Mouse (Mus musculus) 3T3-L1 (cell line): Measurements from ENCODE around the gene Gzmb.
"Not testable (repeated sequence)": the region's sequence is repeated elsewhere in the genome, so short reads cannot be mapped to it uniquely, and the experiment has no call there.

Experiments
- DNase-seq: peaks from one replicate; pipeline ENCODE4 v3.0.0-alpha.2; 2015; ENCODE audit warnings: low read depth, low spot score

Gene Gzmb

GRCm38 (mm10) chr14:56262153-56262552, at the start of gene Gzmb:
TSS of gene Gzmb (minus strand) at chr14:56262260.
- DNase-seq = peak; percentile 59

GRCm38 (mm10) chr14:56311801-56312200, 49.7 kb upstream of the Gzmb start:
- not testable (repeated sequence) for DNase-seq

- no peak for DNase-seq
Measured at GRCm38 (mm10) chr14:56310238-56310637, 48.2 kb upstream of the Gzmb start.

- peak; percentile 72 for DNase-seq
Measured at GRCm38 (mm10) chr14:56304149-56304548, 42.1 kb upstream of the Gzmb start.

- no peak for DNase-seq
Measured at GRCm38 (mm10) chr14:56303506-56304025, 41.5 kb upstream of the Gzmb start.

- DNase-seq = no peak
Measured at GRCm38 (mm10) chr14:56302091-56302490, 40.0 kb upstream of the Gzmb start.

GRCm38 (mm10) chr14:56296786-56297185, 34.7 kb upstream of the Gzmb start:
- no peak for DNase-seq

GRCm38 (mm10) chr14:56296106-56296505, 34.0 kb upstream of the Gzmb start:
- DNase-seq = no peak

- no peak for DNase-seq
Measured at GRCm38 (mm10) chr14:56293146-56293545, 31.1 kb upstream of the Gzmb start.

- no peak for DNase-seq
Measured at GRCm38 (mm10) chr14:56288651-56289050, 26.6 kb upstream of the Gzmb start.

- DNase-seq = no peak
Measured at GRCm38 (mm10) chr14:56287806-56288205, 25.7 kb upstream of the Gzmb start.

- no peak for DNase-seq
Measured at GRCm38 (mm10) chr14:56284356-56285325, 22.6 kb upstream of the Gzmb start.

- no peak for DNase-seq
Measured at GRCm38 (mm10) chr14:56283816-56284215, 21.8 kb upstream of the Gzmb start.

- DNase-seq = no peak
Measured at GRCm38 (mm10) chr14:56281090-56281489, 19.0 kb upstream of the Gzmb start.

- DNase-seq = not testable (repeated sequence)
Measured at GRCm38 (mm10) chr14:56278691-56279090, 16.6 kb upstream of the Gzmb start.

- not testable (repeated sequence) for DNase-seq
Measured at GRCm38 (mm10) chr14:56276096-56276495, 14.0 kb upstream of the Gzmb start.

- DNase-seq = no peak
Measured at GRCm38 (mm10) chr14:56266109-56266508, 4.0 kb upstream of the Gzmb start.

- DNase-seq = peak; percentile 1
Measured at GRCm38 (mm10) chr14:56240409-56240808, 21.7 kb downstream of the Gzmb start.

- DNase-seq = no peak
Measured at GRCm38 (mm10) chr14:56234556-56234955, 27.5 kb downstream of the Gzmb start, which contains the start of gene Gzmc. TSS of gene Gzmc (minus strand) at chr14:56234656.

- no peak for DNase-seq
Measured at GRCm38 (mm10) chr14:56211317-56211716, 50.7 kb downstream of the Gzmb start, which contains the start of gene Gzmf. TSS of gene Gzmf (minus strand) at chr14:56211417.
